Mouse (Mus musculus): ENCODE measurements around the gene Sdk1. TPM values are rescaled to one million over a fixed set of nuclear protein-coding genes. Genes with fewer than 3 reads are reported as not detected.

Gene Sdk1
- total and polyA plus RNA-seq, 3 experiments, result 0.33 to 1.0 (median 0.94) TPM

- Histone ChIP-seq H3K36me3 (ENCODE audit: control insufficient read depth, insufficient read depth, low read length) (no peaks in the 10 kb centered on the region), H3K9ac (ENCODE audit: low read depth, low read length) (no peak overlapping the region), H3K79me2 (replicated peaks; ENCODE audit: control insufficient read depth, insufficient read depth, low read length) (no peaks in the 10 kb centered on the region), H3K27me3 (ENCODE audit: control insufficient read depth, insufficient read depth, low read length) (no peaks in the 10 kb centered on the region), H3K27ac (no peak overlapping the region), H3K4me1 (ENCODE audit: control insufficient read depth, insufficient read depth, low read length) (no peaks in the 10 kb centered on the region), H3K4me3 (no peak overlapping the region)
- whole genome bisulfite sequencing, result 84% methylated on average over 4 of the region's 4 CpGs
- intact Hi-C loops (cut with DNase I), result no loop called here
- DNase-seq, result no peak
- TF ChIP-seq EP300 (IDR thresholded peaks at IDR 0.05; ENCODE audit: insufficient read depth, low read depth, low read length) (no peak), CTCF (IDR thresholded peaks at IDR 0.05) (no peak), POLR2A (IDR thresholded peaks at IDR 0.05; ENCODE audit: insufficient read depth, low read depth, low read length) (no peak)
Measured at GRCm38 (mm10) chr5:142173636-142174035, 932.3 kb downstream of the Sdk1 start.

GRCm38 (mm10) chr5:142178164-142178563, 936.9 kb downstream of the Sdk1 start:
- Histone ChIP-seq H3K27ac (no peak overlapping the region), H3K4me3 (no peak overlapping the region), H3K36me3 (ENCODE audit: control insufficient read depth, insufficient read depth, low read length) (no peaks in the 10 kb centered on the region), H3K27me3 (ENCODE audit: control insufficient read depth, insufficient read depth, low read length) (no peaks in the 10 kb centered on the region), H3K9ac (ENCODE audit: low read depth, low read length) (no peak overlapping the region), H3K79me2 (replicated peaks; ENCODE audit: control insufficient read depth, insufficient read depth, low read length) (no peaks in the 10 kb centered on the region), H3K4me1 (ENCODE audit: control insufficient read depth, insufficient read depth, low read length) (no peaks in the 10 kb centered on the region)
- intact Hi-C loops (cut with DNase I), result no loop called here
- TF ChIP-seq POLR2A (IDR thresholded peaks at IDR 0.05; ENCODE audit: insufficient read depth, low read depth, low read length) (no peak), CTCF (IDR thresholded peaks at IDR 0.05) (no peak), EP300 (IDR thresholded peaks at IDR 0.05; ENCODE audit: insufficient read depth, low read depth, low read length) (no peak)
- 83% methylated on average over 8 of the region's 8 CpGs for WGBS
- no peak for DNase-seq

- intact Hi-C loops (cut with DNase I), result no loop called here
Measured at GRCm38 (mm10) chr5:142179304-142179703, 938.0 kb downstream of the Sdk1 start.

GRCm38 (mm10) chr5:142181862-142182261, 940.6 kb downstream of the Sdk1 start:
- Histone ChIP-seq H3K27ac (no peak overlapping the region), H3K9ac (ENCODE audit: low read depth, low read length) (no peak overlapping the region), H3K79me2 (replicated peaks; ENCODE audit: control insufficient read depth, insufficient read depth, low read length) (no peaks in the 10 kb centered on the region), H3K4me3 (no peak overlapping the region), H3K36me3 (ENCODE audit: control insufficient read depth, insufficient read depth, low read length) (no peaks in the 10 kb centered on the region), H3K27me3 (ENCODE audit: control insufficient read depth, insufficient read depth, low read length) (no peaks in the 10 kb centered on the region), H3K4me1 (ENCODE audit: control insufficient read depth, insufficient read depth, low read length) (no peaks in the 10 kb centered on the region)
- TF ChIP-seq CTCF (IDR thresholded peaks at IDR 0.05), result no peak
- no peak for TF ChIP-seq EP300 (IDR thresholded peaks at IDR 0.05; ENCODE audit: insufficient read depth, low read depth, low read length)
- no peak for TF ChIP-seq POLR2A (IDR thresholded peaks at IDR 0.05; ENCODE audit: insufficient read depth, low read depth, low read length)
- WGBS, result 86% methylated on average over 14 of the region's 14 CpGs
- intact Hi-C loops (cut with DNase I), result no loop called here
- DNase-seq, result no peak

More at GRCm38 (mm10) chr5:142179304-142179703, 938.0 kb downstream of the Sdk1 start:
- WGBS, result 80% methylated on average over 11 of the region's 11 CpGs
- H3K79me2 ChIP-seq (replicated peaks; ENCODE audit: control insufficient read depth, insufficient read depth, low read length), result no peaks in the 10 kb centered on the region
- H3K36me3 ChIP-seq (ENCODE audit: control insufficient read depth, insufficient read depth, low read length), result no peaks in the 10 kb centered on the region
- no peaks in the 10 kb centered on the region for H3K27me3 ChIP-seq (ENCODE audit: control insufficient read depth, insufficient read depth, low read length)
- no peak overlapping the region for H3K9ac ChIP-seq (ENCODE audit: low read depth, low read length)
- DNase-seq, result no peak
- H3K4me3 ChIP-seq, result no peak overlapping the region
- no peaks in the 10 kb centered on the region for H3K4me1 ChIP-seq (ENCODE audit: control insufficient read depth, insufficient read depth, low read length)
- TF ChIP-seq EP300 (IDR thresholded peaks at IDR 0.05; ENCODE audit: insufficient read depth, low read depth, low read length) (no peak), POLR2A (IDR thresholded peaks at IDR 0.05; ENCODE audit: insufficient read depth, low read depth, low read length) (no peak), CTCF (IDR thresholded peaks at IDR 0.05) (no peak)
- H3K27ac ChIP-seq, result no peak overlapping the region

- H3K27ac ChIP-seq, result no peak overlapping the region
- WGBS, result 78% methylated on average over 5 of the region's 5 CpGs
- no peak overlapping the region for H3K9ac ChIP-seq (ENCODE audit: low read depth, low read length)
- intact Hi-C loops (cut with DNase I), result no loop called here
- no peaks in the 10 kb centered on the region for H3K27me3 ChIP-seq (ENCODE audit: control insufficient read depth, insufficient read depth, low read length)
- no peaks in the 10 kb centered on the region for H3K4me1 ChIP-seq (ENCODE audit: control insufficient read depth, insufficient read depth, low read length)
- no peak for DNase-seq
- no peaks in the 10 kb centered on the region for H3K36me3 ChIP-seq (ENCODE audit: control insufficient read depth, insufficient read depth, low read length)
- no peaks in the 10 kb centered on the region for H3K79me2 ChIP-seq (replicated peaks; ENCODE audit: control insufficient read depth, insufficient read depth, low read length)
- H3K4me3 ChIP-seq, result no peak overlapping the region
- no peak for TF ChIP-seq POLR2A (IDR thresholded peaks at IDR 0.05; ENCODE audit: insufficient read depth, low read depth, low read length)
Measured at GRCm38 (mm10) chr5:142188765-142189164, 947.5 kb downstream of the Sdk1 start.

- Histone ChIP-seq H3K36me3 (ENCODE audit: control insufficient read depth, insufficient read depth, low read length) (no peaks in the 10 kb centered on the region), H3K4me1 (ENCODE audit: control insufficient read depth, insufficient read depth, low read length) (no peaks in the 10 kb centered on the region), H3K79me2 (replicated peaks; ENCODE audit: control insufficient read depth, insufficient read depth, low read length) (no peaks in the 10 kb centered on the region), H3K27ac (no peak overlapping the region), H3K4me3 (no peak overlapping the region), H3K9ac (ENCODE audit: low read depth, low read length) (no peak overlapping the region), H3K27me3 (ENCODE audit: control insufficient read depth, insufficient read depth, low read length) (no peaks in the 10 kb centered on the region)
- intact Hi-C loops (cut with DNase I), result no loop called here
- DNase-seq, result no peak
- no peak for TF ChIP-seq POLR2A (IDR thresholded peaks at IDR 0.05; ENCODE audit: insufficient read depth, low read depth, low read length)
- no peak for TF ChIP-seq EP300 (IDR thresholded peaks at IDR 0.05; ENCODE audit: insufficient read depth, low read depth, low read length)
- TF ChIP-seq CTCF (IDR thresholded peaks at IDR 0.05), result peak; percentile 56
Measured at GRCm38 (mm10) chr5:142209911-142210310, 968.6 kb downstream of the Sdk1 start.

Measured in heart, adult 2 months (tissue).